Mouse (Mus musculus): ENCODE data around the gene Cmklr1. TPM values are rescaled to one million over a fixed set of nuclear protein-coding genes. Genes with fewer than 3 reads are reported as not detected.

Cmklr1 gene
- polyA plus RNA-seq, 1 experiment from 2014 or later: 2.8 TPM

DNA sequence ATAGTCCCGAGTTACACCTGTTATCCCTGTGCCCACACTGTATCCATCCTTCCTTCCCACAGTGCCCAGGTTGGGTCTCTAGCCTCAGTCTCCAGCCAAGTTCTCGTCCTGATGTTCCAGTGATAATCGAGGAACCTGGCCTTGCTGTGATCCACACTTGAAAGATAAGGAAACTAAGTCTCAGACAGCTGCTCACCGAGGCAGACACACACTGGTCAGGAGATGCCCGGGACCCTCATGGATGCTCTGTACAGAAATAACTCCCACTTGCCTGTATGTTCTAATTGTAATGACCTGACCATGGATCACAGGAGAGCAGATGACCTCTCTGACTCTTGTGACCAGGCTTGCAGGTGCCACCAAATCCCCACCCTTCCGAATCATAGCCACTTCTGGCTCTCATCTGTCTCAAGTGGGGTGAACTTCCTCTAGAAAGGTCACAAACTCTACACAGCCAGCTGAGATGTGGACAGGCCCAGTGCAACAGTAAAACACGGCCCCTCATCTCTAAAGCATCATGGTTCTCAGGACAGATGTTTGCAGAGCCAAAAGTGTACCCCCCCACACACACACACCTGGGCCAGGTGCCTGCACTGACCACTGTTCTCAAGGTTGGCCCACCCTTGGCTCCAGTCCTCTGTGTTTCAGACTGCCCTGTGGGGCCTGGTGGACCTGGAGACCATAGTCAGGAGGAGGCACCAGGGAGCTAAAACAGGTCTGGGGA is 15.2 kb downstream of the Cmklr1 start:
- Histone ChIP-seq H3K4me1 (peaks cover 57% of the 10 kb centered on the region), H3K9ac (no peak overlapping the region), H3K27ac (replicated peaks) (no peak overlapping the region), H3K36me3 (no peaks in the 10 kb centered on the region), H3K9me3 (no peaks in the 10 kb centered on the region), H3K4me2 (no peak overlapping the region), H3K27me3 (replicated peaks) (peaks cover 55% of the 10 kb centered on the region), H3K4me3 (no peak overlapping the region)
- ATAC-seq (ENCODE audit: extremely low read depth, insufficient number of reproducible peaks, low FRiP score, low TSS enrichment): no peak
- 59% methylated on average over 7 of the region's 7 CpGs for WGBS

- peaks cover 53% of the 10 kb centered on the region for H3K27me3 ChIP-seq (replicated peaks)
- no peak overlapping the region for H3K4me3 ChIP-seq
- H3K9ac ChIP-seq: no peak overlapping the region
- H3K4me2 ChIP-seq: no peak overlapping the region
- no peaks in the 10 kb centered on the region for H3K9me3 ChIP-seq
- peak overlapping the region; percentile 51 for H3K27ac ChIP-seq (replicated peaks)
- WGBS: 55% methylated on average over 13 of the region's 13 CpGs
- H3K36me3 ChIP-seq: no peaks in the 10 kb centered on the region
- peaks cover 59% of the 10 kb centered on the region for H3K4me1 ChIP-seq
- ATAC-seq (ENCODE audit: extremely low read depth, insufficient number of reproducible peaks, low FRiP score, low TSS enrichment): 0 out of 2 replicates have a peak, but pooled peaks have one; percentile 19
These were observed 16.1 kb downstream of the Cmklr1 start for GRCm38 (mm10) chr5:113634024-113634651.

DNA sequence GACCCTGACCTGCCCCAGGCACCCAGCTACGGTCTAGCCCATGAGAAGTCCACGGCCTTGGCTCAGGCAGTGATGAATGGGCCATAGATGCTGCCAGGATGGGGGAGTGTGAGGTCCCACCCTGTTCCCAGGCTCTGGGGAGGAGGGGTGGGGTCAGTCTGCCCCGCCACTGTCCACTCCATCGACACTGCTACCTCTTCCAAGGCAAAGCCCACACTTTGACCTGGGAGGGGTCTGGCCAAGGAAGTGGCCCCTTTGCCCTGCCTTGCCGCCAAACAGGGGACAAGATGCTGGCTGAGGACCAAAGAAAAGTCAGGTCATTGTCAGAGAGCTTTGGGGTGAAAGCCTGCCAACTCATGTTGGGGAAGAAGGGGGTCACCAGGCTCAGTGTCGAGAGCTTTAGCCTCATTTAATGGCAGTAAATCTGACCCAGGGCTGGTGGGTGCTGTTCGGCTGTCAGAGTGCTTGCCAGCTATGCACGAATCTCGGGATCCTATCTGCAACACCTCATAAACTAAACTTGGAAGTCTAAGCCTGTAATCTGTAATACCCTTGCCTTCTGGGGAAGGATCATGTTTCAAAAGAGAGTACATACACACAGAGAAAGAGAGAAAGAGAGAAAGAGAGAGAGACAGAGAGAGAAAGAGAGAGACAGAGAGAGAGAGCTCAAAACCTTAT is 17.1 kb downstream of the Cmklr1 start:
- 38% methylated on average over 9 of the region's 9 CpGs for WGBS
- H3K4me2 ChIP-seq: no peak overlapping the region
- H3K36me3 ChIP-seq: no peaks in the 10 kb centered on the region
- no peaks in the 10 kb centered on the region for H3K9me3 ChIP-seq
- no peak for ATAC-seq (ENCODE audit: extremely low read depth, insufficient number of reproducible peaks, low FRiP score, low TSS enrichment)
- H3K27me3 ChIP-seq (replicated peaks): peaks cover 49% of the 10 kb centered on the region
- peaks cover 66% of the 10 kb centered on the region for H3K4me1 ChIP-seq
- no peak overlapping the region for H3K4me3 ChIP-seq
- no peak overlapping the region for H3K9ac ChIP-seq
- peak overlapping the region; percentile 51 for H3K27ac ChIP-seq (replicated peaks)

GRCm38 (mm10) chr5:113630116-113630515 is 20.1 kb downstream of the Cmklr1 start:
- H3K9me3 ChIP-seq: no peaks in the 10 kb centered on the region
- H3K4me1 ChIP-seq: peaks cover 60% of the 10 kb centered on the region
- H3K27me3 ChIP-seq (replicated peaks): peaks cover 53% of the 10 kb centered on the region
- no peak overlapping the region for H3K4me3 ChIP-seq
- H3K9ac ChIP-seq: no peak overlapping the region
- ATAC-seq (ENCODE audit: extremely low read depth, insufficient number of reproducible peaks, low FRiP score, low TSS enrichment): no peak
- no peaks in the 10 kb centered on the region for H3K36me3 ChIP-seq
- H3K4me2 ChIP-seq: no peak overlapping the region
- no peak overlapping the region for H3K27ac ChIP-seq (replicated peaks)
- WGBS: 53% methylated on average over 10 of the region's 10 CpGs

DNA sequence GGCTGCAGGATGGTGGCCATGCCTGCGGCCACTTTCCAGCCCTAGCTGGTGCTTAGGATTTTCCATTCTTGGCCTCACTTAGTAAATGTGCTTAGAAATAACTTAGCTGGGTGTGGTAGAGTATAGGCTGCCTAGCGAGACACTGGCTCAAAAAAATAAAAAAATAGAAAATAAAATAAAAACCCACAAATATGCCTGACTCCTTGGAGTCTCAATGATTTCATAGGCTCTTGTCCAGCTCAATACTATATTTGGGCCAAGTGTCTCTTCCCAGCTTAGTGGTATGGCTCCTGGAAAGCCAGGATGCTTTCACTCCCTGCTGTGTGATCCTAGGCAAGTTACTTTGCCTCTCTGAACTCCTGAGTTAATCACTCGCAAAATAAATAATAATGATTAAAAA is 21.0 kb downstream of the Cmklr1 start:
- WGBS: 77% methylated on average over 3 of the region's 3 CpGs
- Histone ChIP-seq H3K27ac (replicated peaks) (no peak overlapping the region), H3K36me3 (no peaks in the 10 kb centered on the region), H3K9me3 (no peaks in the 10 kb centered on the region), H3K4me2 (no peak overlapping the region), H3K4me3 (no peak overlapping the region), H3K4me1 (peaks cover 51% of the 10 kb centered on the region), H3K9ac (no peak overlapping the region), H3K27me3 (replicated peaks) (peaks cover 53% of the 10 kb centered on the region)
- no peak for ATAC-seq (ENCODE audit: extremely low read depth, insufficient number of reproducible peaks, low FRiP score, low TSS enrichment)

- Histone ChIP-seq H3K4me3 (no peak overlapping the region), H3K36me3 (no peaks in the 10 kb centered on the region), H3K4me1 (peaks cover 44% of the 10 kb centered on the region), H3K9me3 (no peaks in the 10 kb centered on the region), H3K9ac (0 out of 2 replicates have a peak overlapping the region, but pooled peaks have one; percentile 5), H3K27me3 (replicated peaks) (peaks cover 54% of the 10 kb centered on the region), H3K4me2 (no peak overlapping the region), H3K27ac (replicated peaks) (no peak overlapping the region; the same call in 1 of the 2 replicates)
- WGBS: 27% methylated on average over 11 of the region's 11 CpGs
- 0 out of 2 replicates have a peak, but pooled peaks have one; percentile 23 for ATAC-seq (ENCODE audit: extremely low read depth, insufficient number of reproducible peaks, low FRiP score, low TSS enrichment)
These were observed 22.3 kb downstream of the Cmklr1 start for GRCm38 (mm10) chr5:113627820-113628437.

GRCm38 (mm10) chr5:113626991-113627390 is 23.2 kb downstream of the Cmklr1 start:
- Histone ChIP-seq H3K27me3 (replicated peaks) (peaks cover 46% of the 10 kb centered on the region), H3K36me3 (no peaks in the 10 kb centered on the region), H3K4me1 (peaks cover 40% of the 10 kb centered on the region), H3K4me3 (no peak overlapping the region), H3K9me3 (no peaks in the 10 kb centered on the region), H3K4me2 (no peak overlapping the region), H3K9ac (no peak overlapping the region), H3K27ac (replicated peaks) (no peak overlapping the region)
- whole genome bisulfite sequencing: 51% methylated on average over 5 of the region's 5 CpGs
- no peak for ATAC-seq (ENCODE audit: extremely low read depth, insufficient number of reproducible peaks, low FRiP score, low TSS enrichment)

DNA sequence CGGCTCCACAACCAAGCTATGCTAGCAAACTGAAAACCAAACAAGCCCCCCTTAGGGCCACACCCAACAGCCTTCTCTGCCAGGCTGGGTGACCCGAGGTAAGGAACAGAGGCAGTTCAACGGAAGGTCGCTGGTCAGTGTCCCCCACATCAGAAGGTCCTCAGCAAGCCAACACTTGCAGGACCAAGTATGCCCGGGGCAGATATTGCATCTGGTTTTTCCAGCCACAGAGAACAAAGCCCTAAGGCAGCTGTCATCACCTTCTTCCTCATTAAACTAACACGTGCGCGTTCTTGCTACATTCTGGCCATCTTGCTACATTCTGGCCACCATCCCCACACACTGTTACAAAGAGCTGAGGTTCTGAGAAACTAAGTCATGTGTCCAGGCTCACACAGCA is 23.9 kb downstream of the Cmklr1 start:
- H3K27me3 ChIP-seq (replicated peaks): peaks cover 39% of the 10 kb centered on the region
- H3K4me1 ChIP-seq: peaks cover 40% of the 10 kb centered on the region
- no peak for ATAC-seq (ENCODE audit: extremely low read depth, insufficient number of reproducible peaks, low FRiP score, low TSS enrichment)
- H3K9me3 ChIP-seq: no peaks in the 10 kb centered on the region
- H3K36me3 ChIP-seq: no peaks in the 10 kb centered on the region
- H3K4me3 ChIP-seq: no peak overlapping the region
- no peak overlapping the region for H3K9ac ChIP-seq
- 39% methylated on average over 8 of the region's 8 CpGs for WGBS
- H3K27ac ChIP-seq (replicated peaks): no peak overlapping the region
- no peak overlapping the region for H3K4me2 ChIP-seq

GRCm38 (mm10) chr5:113625068-113625467 is 25.2 kb downstream of the Cmklr1 start:
- H3K4me1 ChIP-seq: peaks cover 35% of the 10 kb centered on the region
- no peak overlapping the region for H3K27ac ChIP-seq (replicated peaks)
- no peak for ATAC-seq (ENCODE audit: extremely low read depth, insufficient number of reproducible peaks, low FRiP score, low TSS enrichment)
- no peak overlapping the region for H3K4me3 ChIP-seq
- no peaks in the 10 kb centered on the region for H3K36me3 ChIP-seq
- no peak overlapping the region for H3K9ac ChIP-seq
- peaks cover 36% of the 10 kb centered on the region for H3K27me3 ChIP-seq (replicated peaks)
- no peak overlapping the region for H3K4me2 ChIP-seq
- 68% methylated on average over 4 of the region's 4 CpGs for WGBS
- no peaks in the 10 kb centered on the region for H3K9me3 ChIP-seq

- Histone ChIP-seq H3K4me1 (peaks cover 24% of the 10 kb centered on the region), H3K4me3 (no peak overlapping the region), H3K36me3 (no peaks in the 10 kb centered on the region), H3K9me3 (no peaks in the 10 kb centered on the region), H3K4me2 (no peak overlapping the region), H3K9ac (no peak overlapping the region), H3K27ac (replicated peaks) (no peak overlapping the region), H3K27me3 (replicated peaks) (peaks cover 24% of the 10 kb centered on the region)
- ATAC-seq (ENCODE audit: extremely low read depth, insufficient number of reproducible peaks, low FRiP score, low TSS enrichment): no peak
- 21% methylated on average over 2 of the region's 2 CpGs for WGBS
These were observed 27.2 kb downstream of the Cmklr1 start for GRCm38 (mm10) chr5:113623052-113623451.

DNA sequence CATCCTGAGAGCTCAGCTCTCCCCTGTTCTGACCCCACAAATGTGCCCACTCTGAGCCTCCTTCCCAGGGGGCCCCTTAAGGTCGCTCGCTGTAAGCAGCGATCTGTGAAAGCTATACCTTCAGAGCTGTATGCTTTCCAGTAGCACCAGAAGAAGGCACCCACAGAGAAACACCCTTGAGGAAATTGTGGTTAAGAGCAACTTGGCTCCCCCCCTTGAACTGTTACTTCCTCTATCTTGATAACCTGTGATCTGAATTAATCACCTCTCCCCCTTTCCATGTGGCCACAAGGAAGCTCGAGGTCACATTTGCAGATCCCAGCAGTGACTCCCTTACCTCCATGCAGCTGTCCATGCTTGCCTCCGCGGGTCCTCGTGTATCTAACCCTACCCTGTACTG is 29.2 kb downstream of the Cmklr1 start:
- no peaks in the 10 kb centered on the region for H3K36me3 ChIP-seq
- H3K27ac ChIP-seq (replicated peaks): no peak overlapping the region
- ATAC-seq (ENCODE audit: extremely low read depth, insufficient number of reproducible peaks, low FRiP score, low TSS enrichment): no peak
- H3K27me3 ChIP-seq (replicated peaks): peaks cover 13% of the 10 kb centered on the region
- no peak overlapping the region for H3K9ac ChIP-seq
- no peaks in the 10 kb centered on the region for H3K9me3 ChIP-seq
- no peak overlapping the region for H3K4me3 ChIP-seq
- H3K4me2 ChIP-seq: no peak overlapping the region
- 44% methylated on average over 7 of the region's 7 CpGs for WGBS
- H3K4me1 ChIP-seq: peaks cover 6% of the 10 kb centered on the region
